Mouse (Mus musculus): ENCODE measurements around the gene Rpl15. TPM values are rescaled to one million over a fixed set of nuclear protein-coding genes. Genes with fewer than 3 reads are reported as not detected.
A peak's percentile ranks its signal among the peaks of the same experiment; 100 is the strongest.
"Not testable (repeated sequence)": the region's sequence is repeated elsewhere in the genome, so short reads cannot be mapped to it uniquely, and the experiment has no call there.

Rpl15 gene
- polyA plus RNA-seq, 1 experiment from 2014 or later: 366 TPM

GRCm38 (mm10) chr14:18233981-18234960 is 36.9 kb downstream of the Rpl15 start:
- H3K9me3 ChIP-seq (ENCODE audit: low read length): no peaks in the 10 kb centered on the region
- ATAC-seq (ENCODE audit: low FRiP score, low TSS enrichment): no peak
- no peak overlapping the region for H3K9ac ChIP-seq (replicated peaks; ENCODE audit: low read length)
- H3K4me2 ChIP-seq (replicated peaks; ENCODE audit: low read depth, low read length): no peak overlapping the region
- H3K4me3 ChIP-seq (ENCODE audit: low read length): no peak overlapping the region
- WGBS: 37% methylated on average over 5 of the region's 5 CpGs
- H3K36me3 ChIP-seq (ENCODE audit: insufficient read depth, low read length): no peaks in the 10 kb centered on the region
- no peaks in the 10 kb centered on the region for H3K27me3 ChIP-seq (ENCODE audit: insufficient read depth, low read length)
- 0 out of 2 replicates have a peak, but pooled peaks cover 3% of the 10 kb centered on the region for H3K4me1 ChIP-seq (ENCODE audit: insufficient read depth, low read length)
- peak overlapping the region; percentile 25; the same call in 1 of the 2 replicates for H3K27ac ChIP-seq (ENCODE audit: low read length)

GRCm38 (mm10) chr14:18233076-18233475 is 38.1 kb downstream of the Rpl15 start:
- Histone ChIP-seq H3K4me2 (replicated peaks; ENCODE audit: low read depth, low read length) (no peak overlapping the region), H3K9me3 (ENCODE audit: low read length) (no peaks in the 10 kb centered on the region), H3K27ac (ENCODE audit: low read length) (no peak overlapping the region), H3K4me1 (ENCODE audit: insufficient read depth, low read length) (0 out of 2 replicates have a peak, but pooled peaks cover 3% of the 10 kb centered on the region), H3K4me3 (ENCODE audit: low read length) (no peak overlapping the region), H3K36me3 (ENCODE audit: insufficient read depth, low read length) (no peaks in the 10 kb centered on the region), H3K27me3 (ENCODE audit: insufficient read depth, low read length) (no peaks in the 10 kb centered on the region), H3K9ac (replicated peaks; ENCODE audit: low read length) (no peak overlapping the region)
- WGBS: 92% methylated on average over 2 of the region's 2 CpGs
- no peak for ATAC-seq (ENCODE audit: low FRiP score, low TSS enrichment)

GRCm38 (mm10) chr14:18231866-18232265 is 39.3 kb downstream of the Rpl15 start:
- not testable (repeated sequence) for H3K27ac ChIP-seq (ENCODE audit: low read length); H3K36me3 ChIP-seq (ENCODE audit: insufficient read depth, low read length); H3K9me3 ChIP-seq (ENCODE audit: low read length); H3K4me1 ChIP-seq (ENCODE audit: insufficient read depth, low read length); H3K4me2 ChIP-seq (replicated peaks; ENCODE audit: low read depth, low read length); H3K4me3 ChIP-seq (ENCODE audit: low read length); H3K9ac ChIP-seq (replicated peaks; ENCODE audit: low read length); H3K27me3 ChIP-seq (ENCODE audit: insufficient read depth, low read length); ATAC-seq (ENCODE audit: low FRiP score, low TSS enrichment)
- 94% methylated on average over 8 of the region's 8 CpGs for WGBS

- H3K27ac ChIP-seq (ENCODE audit: low read length); H3K9me3 ChIP-seq (ENCODE audit: low read length); H3K9ac ChIP-seq (replicated peaks; ENCODE audit: low read length); H3K4me2 ChIP-seq (replicated peaks; ENCODE audit: low read depth, low read length); ATAC-seq (ENCODE audit: low FRiP score, low TSS enrichment); H3K4me3 ChIP-seq (ENCODE audit: low read length); H3K27me3 ChIP-seq (ENCODE audit: insufficient read depth, low read length); H3K36me3 ChIP-seq (ENCODE audit: insufficient read depth, low read length); H3K4me1 ChIP-seq (ENCODE audit: insufficient read depth, low read length): not testable (repeated sequence)
- 93% methylated on average over 10 of the region's 10 CpGs for WGBS
Observed at GRCm38 (mm10) chr14:18229751-18230150, 41.4 kb downstream of the Rpl15 start.

- not testable (repeated sequence) for H3K27me3 ChIP-seq (ENCODE audit: insufficient read depth, low read length); H3K9me3 ChIP-seq (ENCODE audit: low read length); H3K4me1 ChIP-seq (ENCODE audit: insufficient read depth, low read length); H3K4me3 ChIP-seq (ENCODE audit: low read length); ATAC-seq (ENCODE audit: low FRiP score, low TSS enrichment); H3K27ac ChIP-seq (ENCODE audit: low read length); H3K4me2 ChIP-seq (replicated peaks; ENCODE audit: low read depth, low read length); H3K36me3 ChIP-seq (ENCODE audit: insufficient read depth, low read length); H3K9ac ChIP-seq (replicated peaks; ENCODE audit: low read length)
- 87% methylated on average over 11 of the region's 11 CpGs for whole genome bisulfite sequencing
Observed at GRCm38 (mm10) chr14:18226181-18226580, 45.0 kb downstream of the Rpl15 start.

- H3K27me3 ChIP-seq (ENCODE audit: insufficient read depth, low read length); H3K9ac ChIP-seq (replicated peaks; ENCODE audit: low read length); H3K36me3 ChIP-seq (ENCODE audit: insufficient read depth, low read length); H3K27ac ChIP-seq (ENCODE audit: low read length); H3K9me3 ChIP-seq (ENCODE audit: low read length); ATAC-seq (ENCODE audit: low FRiP score, low TSS enrichment); H3K4me3 ChIP-seq (ENCODE audit: low read length); H3K4me1 ChIP-seq (ENCODE audit: insufficient read depth, low read length); H3K4me2 ChIP-seq (replicated peaks; ENCODE audit: low read depth, low read length): not testable (repeated sequence)
- WGBS: 93% methylated on average over 11 of the region's 11 CpGs
Observed at GRCm38 (mm10) chr14:18225431-18225830, 45.8 kb downstream of the Rpl15 start.

GRCm38 (mm10) chr14:18221977-18222376 is 49.2 kb downstream of the Rpl15 start:
- no peak for ATAC-seq (ENCODE audit: low FRiP score, low TSS enrichment)
- Histone ChIP-seq H3K27ac (ENCODE audit: low read length) (no peak overlapping the region), H3K9ac (replicated peaks; ENCODE audit: low read length) (no peak overlapping the region), H3K4me2 (replicated peaks; ENCODE audit: low read depth, low read length) (no peak overlapping the region), H3K9me3 (ENCODE audit: low read length) (no peaks in the 10 kb centered on the region), H3K4me1 (ENCODE audit: insufficient read depth, low read length) (no peaks in the 10 kb centered on the region), H3K27me3 (ENCODE audit: insufficient read depth, low read length) (no peaks in the 10 kb centered on the region), H3K36me3 (ENCODE audit: insufficient read depth, low read length) (no peaks in the 10 kb centered on the region), H3K4me3 (ENCODE audit: low read length) (no peak overlapping the region)
- 97% methylated on average over 6 of the region's 6 CpGs for WGBS

Other genes with a start within 250 kb of the Rpl15 start
- gene Nr1d2, start 32.3 kb downstream of the Rpl15 start, polyA plus RNA-seq (2015; fragmentation: Nextera tagmentation; extraction: Ambion mirVana): 10.3 and 10.5 TPM in 2 replicates
- 13.3 and 18.4 TPM in 2 replicates for gene Nkiras1, start 255 bp downstream of the Rpl15 start, polyA plus RNA-seq (2015; fragmentation: Nextera tagmentation; extraction: Ambion mirVana)
- 131 and 141 TPM in 2 replicates for gene Ube2e1, start 60.5 kb upstream of the Rpl15 start, polyA plus RNA-seq (2015; fragmentation: Nextera tagmentation; extraction: Ambion mirVana)

Measured in kidney, embryonic 16.5 days (tissue).